Mouse (Mus musculus) myocyte (in vitro differentiated cells): Measurements from ENCODE around the gene Ly75.

ENCODE experiments used
- CEBPB ChIP-seq: IDR thresholded peaks from 2 replicates; pipeline ENCODE4 v1.6.1; 2011; ENCODE audit warnings: mild to moderate bottlenecking, moderate library complexity; ENCODE audit not compliant: poor library complexity, insufficient read depth, severe bottlenecking
- MAX ChIP-seq: IDR thresholded peaks from one replicate; pipeline ENCODE4 v1.6.1; 2011; ENCODE audit warnings: low read depth, mild to moderate bottlenecking, control low read depth
- MYOD1 ChIP-seq, 3 experiments: IDR thresholded peaks; one replicate each; pipeline ENCODE4 v1.6.1; 2011; ENCODE audit warnings: control low read depth in 2 of 3, low read depth in 2 of 3, mild to moderate bottlenecking in 2 of 3, moderate library complexity in 1 of 3; ENCODE audit not compliant: insufficient read length in 2 of 3, control insufficient read depth in 1 of 3
- POLR2A ChIP-seq: IDR thresholded peaks from one replicate; pipeline ENCODE4 v1.6.1; 2011; ENCODE audit warnings: low read depth, mild to moderate bottlenecking, control low read depth, moderate library complexity; ENCODE audit not compliant: insufficient read length
- SRF ChIP-seq: IDR thresholded peaks from one replicate; pipeline ENCODE4 v1.6.1; 2011; ENCODE audit warnings: low read depth; ENCODE audit not compliant: control insufficient read depth, insufficient read length
- TCF12 ChIP-seq: IDR thresholded peaks from one replicate; pipeline ENCODE4 v1.6.1; 2011; ENCODE audit warnings: mild to moderate bottlenecking, control low read depth; ENCODE audit not compliant: poor library complexity, insufficient read depth, severe bottlenecking
- TCF3 ChIP-seq: IDR thresholded peaks from one replicate; pipeline ENCODE4 v1.6.1; 2011; ENCODE audit warnings: low read depth, control low read depth; ENCODE audit not compliant: insufficient read length

GRCm38 (mm10) chr2:60288606-60289005 is 94.5 kb downstream of the Ly75 start:
- no peak for TF ChIP-seq POLR2A
- no peak for TF ChIP-seq CEBPB
- no peak for TF ChIP-seq MAX
- TF ChIP-seq SRF: no peak
- no peak for TF ChIP-seq TCF3
- TF ChIP-seq MYOD1 (IDR thresholded peaks at IDR 0.05; ENCODE audit: control insufficient read depth in 1 of 3, insufficient read length in 2 of 3, low read depth in 2 of 3): no peak
- TF ChIP-seq TCF12: no peak
